Mouse (Mus musculus) testis, adult 2 months (tissue): Measurements from ENCODE around the gene Arnt.

ENCODE experiments used
- CTCF ChIP-seq: fragments of 200-500 bp; IDR thresholded peaks from 2 replicates; pipeline ENCODE4 v1.5.1; 2012; ENCODE audit warnings: low read depth, mild to moderate bottlenecking, inconsistent platforms, low read length, moderate library complexity; ENCODE audit not compliant: control insufficient read depth, insufficient read depth, insufficient replicate concordance
- POLR2A ChIP-seq: fragments of 200-500 bp; IDR thresholded peaks from 2 replicates; pipeline ENCODE4 v1.6.1; 2012; ENCODE audit warnings: low read depth, mild to moderate bottlenecking, inconsistent platforms, low read length, moderate library complexity; ENCODE audit not compliant: control insufficient read depth

DNA sequence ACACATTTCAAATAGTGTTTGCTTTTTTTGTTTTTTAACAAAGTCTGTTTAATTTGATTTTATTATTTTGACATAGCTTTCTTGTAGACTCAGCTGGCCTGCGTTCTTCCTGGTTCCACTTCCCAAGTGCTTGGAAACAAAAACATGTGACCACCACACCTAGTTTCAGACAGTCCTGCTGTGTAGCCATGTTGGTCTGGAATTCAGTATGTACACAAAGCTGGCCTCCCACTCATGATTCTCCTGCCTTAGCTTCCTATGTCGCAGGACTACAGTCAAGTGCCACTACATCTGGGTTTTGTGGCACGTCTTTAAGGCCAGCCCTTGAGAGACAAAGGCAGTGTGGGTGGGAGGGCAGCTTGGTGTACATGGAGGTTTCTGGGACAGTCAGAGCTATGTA, 16.7 kb downstream of the Arnt start:
- no peak for TF ChIP-seq CTCF
- no peak for TF ChIP-seq POLR2A
